Mouse (Mus musculus): Measurements from ENCODE around the gene Vmn2r51. TPM values are rescaled to one million over a fixed set of nuclear protein-coding genes. Genes with fewer than 3 reads are reported as not detected.
"Not testable (repeated sequence)": the region's sequence is repeated elsewhere in the genome, so short reads cannot be mapped to it uniquely, and the experiment has no call there.

Gene Vmn2r51
- not detected for total RNA-seq (2021)
- long read RNA-seq, experiment 1 = 0 reads
- long read RNA-seq, experiment 2 = 0 reads

DNA sequence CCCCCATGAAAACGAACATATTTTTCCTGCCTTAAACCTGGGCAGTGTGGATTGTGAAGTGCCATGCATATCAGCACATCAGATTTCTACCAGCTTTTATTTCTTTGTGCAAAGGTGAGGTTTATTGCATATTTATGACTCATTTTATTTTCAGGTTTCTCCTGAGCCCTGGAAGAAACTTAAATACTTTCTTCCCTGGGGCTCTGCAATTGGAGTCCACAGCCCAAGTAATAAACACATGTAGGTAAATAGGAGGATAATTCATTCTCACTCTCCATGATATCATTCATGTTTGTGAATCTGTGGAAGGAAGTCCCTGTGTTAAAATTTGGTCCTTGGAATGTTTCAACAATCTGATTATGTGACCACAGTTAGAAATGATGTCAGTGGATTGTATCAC, at the start of gene Vmn2r51:
Gene Vmn2r51, minus strand, starts transcription at position 101 of the 400 bp plus-strand sequence.
- not testable (repeated sequence) for DNase-seq

- DNase-seq = not testable (repeated sequence)
Observed at GRCm38 (mm10) chr7:10053196-10053595, 52.3 kb downstream of the Vmn2r51 start, which contains the start of gene Vmn2r50. Vmn2r50 (minus strand) TSS chr7:10053296.

Other genes starting within 250 kb of the Vmn2r51 start
- not detected for gene Vmn2r48, start 152.2 kb downstream of the Vmn2r51 start, total RNA-seq (2021)
- gene Vmn2r49, start 113.5 kb downstream of the Vmn2r51 start, total RNA-seq (2021) = not detected
- not detected for gene Vmn2r50, start 52.4 kb downstream of the Vmn2r51 start, total RNA-seq (2021)
- not detected for gene Vmn2r52, start 70.8 kb upstream of the Vmn2r51 start, total RNA-seq (2021)
- gene Vmn1r66, start 172.3 kb upstream of the Vmn2r51 start, total RNA-seq (2021) = not detected